Mouse (Mus musculus) lung, embryonic 15.5 days (tissue): ENCODE measurements around the gene Olfr1279. TPM values are rescaled to one million over a fixed set of nuclear protein-coding genes. Genes with fewer than 3 reads are reported as not detected.
"Not testable (repeated sequence)": the region's sequence is repeated elsewhere in the genome, so short reads cannot be mapped to it uniquely, and the experiment has no call there.

Experiments used
- ATAC-seq: fragments of 200-750 bp; cut with Nextera tagmentation; 2 replicates; pipeline ENCODE4 v1.8.0; 2017; ENCODE audit warnings: moderate number of reproducible peaks, borderline replicate concordance; ENCODE audit not compliant: low FRiP score, low TSS enrichment; ENCODE audit errors: extremely low read depth
- H3K27ac ChIP-seq: fragments of 300-500 bp; sonication (generic); 2 replicates; pipeline ENCODE4 v1.5.1; 2015; ENCODE audit warnings: moderate library complexity, mild to moderate bottlenecking, inconsistent platforms
- H3K27me3 ChIP-seq: fragments of 300-500 bp; sonication (generic); 2 replicates; pipeline ENCODE4 v1.6.1; 2015; ENCODE audit warnings: inconsistent platforms
- H3K36me3 ChIP-seq: fragments of 300-500 bp; sonication (generic); 2 replicates; pipeline ENCODE4 v1.6.1; 2015; ENCODE audit warnings: inconsistent platforms
- H3K4me1 ChIP-seq: fragments of 300-500 bp; sonication (generic); 2 replicates; pipeline ENCODE4 v1.6.1; 2015; ENCODE audit warnings: inconsistent platforms
- H3K4me2 ChIP-seq: fragments of 300-500 bp; sonication (generic); 2 replicates; pipeline ENCODE4 v1.6.1; 2015; ENCODE audit warnings: inconsistent platforms, mild to moderate bottlenecking, moderate library complexity
- H3K4me3 ChIP-seq: fragments of 300-500 bp; sonication (generic); 2 replicates; pipeline ENCODE4 v1.5.1; 2015; ENCODE audit warnings: mild to moderate bottlenecking, inconsistent platforms
- H3K9ac ChIP-seq: fragments of 300-500 bp; sonication (generic); 2 replicates; pipeline ENCODE4 v1.6.1; 2015; ENCODE audit warnings: inconsistent platforms
- H3K9me3 ChIP-seq: fragments of 300-500 bp; sonication (generic); 2 replicates; pipeline ENCODE4 v1.6.1; 2016; ENCODE audit warnings: inconsistent platforms
- WGBS: fragments of 180-500 bp; shearing (Covaris S2); methylation state at CpG from one replicate; pipeline ENCODE4 v1.1.7; 2015; 5-methylcytosine and 5-hydroxymethylcytosine counted together
- polyA plus RNA-seq: library from polyadenylated mRNA; unstranded; fragments of >200 nt; fragmentation: Nextera tagmentation; extraction: Ambion mirVana; gene quantifications from 2 replicates; pipeline ENCODE4 v1.2.1, GENCODE M21; 2015

The Olfr1279 gene
- polyA plus RNA-seq = not detected in 2 replicates

DNA sequence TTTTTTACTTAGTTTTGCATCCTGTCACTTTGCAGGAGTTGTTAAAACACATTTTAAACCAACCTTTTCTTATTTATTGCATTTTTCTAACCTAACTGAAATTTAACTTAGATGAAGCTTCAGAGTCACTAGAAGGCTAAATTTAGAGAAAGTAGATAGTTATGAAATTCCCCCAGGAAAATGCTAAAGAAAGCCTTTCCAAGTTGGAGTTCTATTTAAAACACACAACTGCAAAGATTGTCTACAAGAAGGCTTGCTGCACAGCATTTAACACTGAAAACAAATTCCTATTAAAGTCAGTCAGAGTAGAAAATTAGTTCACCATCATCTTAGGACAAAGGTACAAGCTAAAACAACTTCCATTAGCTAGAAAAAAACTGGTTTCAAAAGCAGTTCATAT lies at the start of gene Olfr1279:
Gene Olfr1279, plus strand, starts transcription at position 262 of the 400 bp plus-strand sequence.
- H3K9me3 ChIP-seq = no peaks in the 10 kb centered on the region
- no peaks in the 10 kb centered on the region for H3K27me3 ChIP-seq
- H3K27ac ChIP-seq = no peak within 1 kb of the TSS
- no peak for ATAC-seq
- H3K4me3 ChIP-seq = no peak within 1 kb of the TSS
- no peak within 1 kb of the TSS for H3K9ac ChIP-seq
- no peak within 1 kb of the TSS for H3K4me2 ChIP-seq
- H3K4me1 ChIP-seq = no peaks in the 10 kb centered on the region
- H3K36me3 ChIP-seq = no peaks in the 10 kb centered on the region

DNA sequence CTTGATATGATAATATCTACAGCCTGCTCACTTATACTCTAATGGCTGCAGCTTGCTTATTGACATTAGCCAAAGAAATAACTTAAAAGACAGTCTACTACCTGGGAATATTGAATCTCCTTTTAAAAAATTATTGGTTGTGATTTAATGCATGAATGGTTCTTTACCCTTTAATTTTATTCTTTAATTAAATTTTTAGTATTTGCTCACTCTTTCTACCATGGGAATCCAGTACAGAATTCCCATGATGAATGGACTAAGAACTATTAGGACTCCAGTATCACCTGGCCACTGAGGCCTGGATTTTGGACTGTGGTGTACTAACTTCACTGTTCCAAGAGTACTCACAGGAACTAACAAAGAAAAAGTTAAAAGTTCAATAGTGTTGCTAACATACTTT lies 46.2 kb upstream of the Olfr1279 start, which contains the start of gene Olfr1276:
Gene Olfr1276, plus strand, starts transcription at position 301 of the 400 bp plus-strand sequence.
- H3K9me3 ChIP-seq = no peaks in the 10 kb centered on the region
- no peak within 1 kb of the TSS for H3K4me2 ChIP-seq
- ATAC-seq = no peak
- H3K9ac ChIP-seq = no peak within 1 kb of the TSS
- H3K4me1 ChIP-seq = no peaks in the 10 kb centered on the region
- no peaks in the 10 kb centered on the region for H3K36me3 ChIP-seq
- no peaks in the 10 kb centered on the region for H3K27me3 ChIP-seq
- no peak within 1 kb of the TSS for H3K27ac ChIP-seq
- no peak within 1 kb of the TSS for H3K4me3 ChIP-seq

DNA sequence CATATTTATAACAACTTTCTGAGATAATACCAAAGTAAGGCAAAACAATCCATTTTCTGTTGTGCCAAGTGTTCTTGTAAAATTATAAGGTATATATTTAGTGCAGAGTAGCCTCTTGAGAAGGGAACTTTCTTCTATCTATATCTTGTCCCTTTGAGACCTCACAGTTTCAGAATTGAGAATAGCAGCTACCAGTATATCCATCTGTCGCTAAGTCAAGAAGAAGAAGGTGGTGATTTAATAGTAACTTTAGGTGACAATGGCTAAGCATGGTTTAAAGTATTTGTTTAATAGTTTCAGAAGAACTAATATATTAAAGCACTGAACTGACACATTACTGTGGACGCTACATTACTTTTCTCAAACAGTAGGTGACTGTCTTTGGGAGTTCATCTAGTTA lies 26.4 kb upstream of the Olfr1279 start, which contains the start of gene Olfr1277:
Gene Olfr1277, minus strand, starts transcription at position 101 of the 400 bp plus-strand sequence.
- Histone ChIP-seq H3K4me3 (no peak within 1 kb of the TSS), H3K27ac (no peak within 1 kb of the TSS), H3K36me3 (no peaks in the 10 kb centered on the region), H3K4me2 (no peak within 1 kb of the TSS), H3K27me3 (no peaks in the 10 kb centered on the region), H3K9me3 (no peaks in the 10 kb centered on the region), H3K4me1 (no peaks in the 10 kb centered on the region), H3K9ac (no peak within 1 kb of the TSS)
- no peak for ATAC-seq
- 76% methylated on average over 2 of the region's 2 CpGs for WGBS

DNA sequence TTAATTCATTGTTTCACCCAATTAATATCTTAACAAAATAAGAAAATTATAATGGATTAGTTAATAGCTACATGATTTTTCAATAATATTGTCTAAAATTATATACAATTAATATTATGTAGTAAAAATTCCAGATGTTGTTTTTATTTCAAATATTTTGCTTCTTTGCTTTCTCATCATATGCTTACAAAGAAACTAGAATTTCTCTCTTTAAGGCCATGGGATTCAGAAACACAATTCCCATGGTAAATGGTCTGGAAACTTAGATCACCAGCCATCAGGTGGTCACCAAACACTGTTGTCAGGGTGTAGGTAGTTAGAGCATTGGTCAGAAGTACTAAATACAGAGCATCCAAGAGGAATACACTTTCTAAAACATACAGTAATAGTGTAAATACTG lies 10.6 kb upstream of the Olfr1279 start, which contains the start of gene Olfr1278:
Gene Olfr1278, plus strand, starts transcription at position 301 of the 400 bp plus-strand sequence.
- no peaks in the 10 kb centered on the region for H3K36me3 ChIP-seq
- no peak for ATAC-seq
- no peaks in the 10 kb centered on the region for H3K27me3 ChIP-seq
- no peak within 1 kb of the TSS for H3K4me3 ChIP-seq
- H3K4me1 ChIP-seq = no peaks in the 10 kb centered on the region
- H3K27ac ChIP-seq = no peak within 1 kb of the TSS
- H3K9me3 ChIP-seq = no peaks in the 10 kb centered on the region
- H3K4me2 ChIP-seq = no peak within 1 kb of the TSS
- H3K9ac ChIP-seq = no peak within 1 kb of the TSS

DNA sequence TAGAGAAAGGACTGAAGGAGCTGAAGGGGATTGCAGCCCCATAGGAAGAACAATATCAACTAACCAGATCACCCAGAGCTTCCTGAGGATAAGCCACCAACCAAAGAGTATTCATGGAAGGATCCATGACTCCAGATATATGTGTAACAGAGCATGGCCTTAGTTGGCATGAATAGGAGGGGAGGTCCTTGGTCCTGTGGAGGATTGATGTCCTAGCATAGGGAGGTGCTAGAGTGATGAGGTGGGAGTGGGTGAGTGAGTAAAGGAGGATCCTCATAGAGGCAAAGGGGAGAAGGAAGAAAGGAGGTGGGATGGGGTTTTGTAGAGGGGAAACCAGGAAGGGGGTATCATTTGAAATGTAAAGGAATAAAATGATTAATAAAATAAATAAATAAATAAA lies 1.9 kb upstream of the Olfr1279 start:
- Histone ChIP-seq H3K27ac (no peak overlapping the region), H3K4me2 (no peak overlapping the region), H3K9ac (no peak overlapping the region), H3K27me3 (no peaks in the 10 kb centered on the region), H3K9me3 (no peaks in the 10 kb centered on the region), H3K4me3 (no peak overlapping the region), H3K4me1 (no peaks in the 10 kb centered on the region), H3K36me3 (no peaks in the 10 kb centered on the region)
- ATAC-seq = no peak

DNA sequence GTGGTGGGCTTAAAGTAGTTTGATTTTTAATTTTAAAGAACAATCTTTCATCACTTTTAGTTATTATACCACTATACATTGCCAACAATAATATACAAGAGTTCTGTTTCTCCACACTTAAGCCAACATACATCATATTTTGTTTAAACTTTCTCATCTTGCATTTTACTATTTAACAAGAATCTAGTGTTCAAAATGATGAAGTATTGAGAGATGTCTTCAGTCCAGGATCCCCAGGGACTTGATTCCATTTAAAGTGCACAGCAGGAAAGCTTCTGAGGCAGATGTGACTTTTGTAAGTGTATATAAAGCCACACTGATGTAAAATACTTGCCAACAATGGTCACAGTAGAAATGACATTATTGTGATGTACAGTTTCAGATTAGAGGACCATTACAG lies 13.3 kb downstream of the Olfr1279 start, which contains the start of gene Olfr1280:
Gene Olfr1280, plus strand, starts transcription at position 301 of the 400 bp plus-strand sequence.
- no peak for ATAC-seq
- H3K27ac ChIP-seq = no peak within 1 kb of the TSS

DNA sequence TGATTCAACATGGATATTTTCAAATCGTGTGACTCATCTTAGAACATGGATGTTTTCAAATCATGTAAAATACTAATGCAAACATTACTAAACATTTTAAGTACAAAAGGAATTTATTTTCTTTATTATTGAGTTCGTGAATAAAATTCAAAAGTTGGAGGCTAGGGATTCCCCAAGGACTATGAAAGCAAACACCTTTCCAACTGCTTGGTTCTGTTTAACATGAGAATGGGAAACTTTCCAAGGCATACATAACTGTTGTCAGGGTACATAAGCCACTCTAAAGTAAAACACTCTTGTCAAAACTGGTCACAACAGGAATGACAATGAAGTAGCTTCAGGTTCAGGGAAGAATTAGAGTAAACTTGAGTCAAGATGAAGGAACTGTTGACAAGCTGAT lies 25.8 kb downstream of the Olfr1279 start, which contains the start of gene Olfr1281:
Gene Olfr1281, plus strand, starts transcription at position 301 of the 400 bp plus-strand sequence.
- H3K4me2 ChIP-seq = no peak within 1 kb of the TSS
- ATAC-seq = no peak
- no peaks in the 10 kb centered on the region for H3K4me1 ChIP-seq
- H3K9me3 ChIP-seq = no peaks in the 10 kb centered on the region
- no peak within 1 kb of the TSS for H3K9ac ChIP-seq
- H3K36me3 ChIP-seq = no peaks in the 10 kb centered on the region
- 67% methylated on average over 2 of the region's 2 CpGs for WGBS
- no peak within 1 kb of the TSS for H3K4me3 ChIP-seq
- no peak within 1 kb of the TSS for H3K27ac ChIP-seq
- H3K27me3 ChIP-seq = no peaks in the 10 kb centered on the region

More for the DNA sequence above, 13.3 kb downstream of the Olfr1279 start, which contains the start of gene Olfr1280:
- Histone ChIP-seq H3K4me1 (no peaks in the 10 kb centered on the region), H3K27me3 (no peaks in the 10 kb centered on the region), H3K4me2 (no peak within 1 kb of the TSS), H3K9me3 (no peaks in the 10 kb centered on the region), H3K36me3 (no peaks in the 10 kb centered on the region), H3K4me3 (no peak within 1 kb of the TSS), H3K9ac (no peak within 1 kb of the TSS)

DNA sequence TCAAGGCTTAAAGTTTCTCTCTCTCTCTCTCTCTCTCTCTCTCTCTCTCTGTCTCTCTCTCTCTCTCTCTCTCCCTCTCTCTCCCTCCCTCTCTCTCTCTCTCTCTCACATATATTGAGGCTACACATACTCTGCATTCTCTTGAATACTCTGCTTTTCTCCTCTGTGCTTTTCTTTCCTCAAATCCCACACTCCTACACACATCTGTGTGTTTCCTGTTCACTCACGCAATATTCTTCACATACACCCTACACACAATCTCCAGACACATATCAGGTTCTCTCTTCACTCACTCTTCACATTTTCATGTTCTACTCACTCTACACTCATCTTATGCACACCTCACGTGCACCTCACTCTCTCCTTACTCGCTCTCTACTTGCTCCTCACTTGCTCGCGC lies 33.3 kb downstream of the Olfr1279 start:
- WGBS = 80% methylated on average over 5 of the region's 5 CpGs
- not testable (repeated sequence) for ATAC-seq, H3K27me3 ChIP-seq, H3K9me3 ChIP-seq, H3K9ac ChIP-seq, H3K36me3 ChIP-seq, H3K4me3 ChIP-seq, H3K27ac ChIP-seq, H3K4me1 ChIP-seq, H3K4me2 ChIP-seq

DNA sequence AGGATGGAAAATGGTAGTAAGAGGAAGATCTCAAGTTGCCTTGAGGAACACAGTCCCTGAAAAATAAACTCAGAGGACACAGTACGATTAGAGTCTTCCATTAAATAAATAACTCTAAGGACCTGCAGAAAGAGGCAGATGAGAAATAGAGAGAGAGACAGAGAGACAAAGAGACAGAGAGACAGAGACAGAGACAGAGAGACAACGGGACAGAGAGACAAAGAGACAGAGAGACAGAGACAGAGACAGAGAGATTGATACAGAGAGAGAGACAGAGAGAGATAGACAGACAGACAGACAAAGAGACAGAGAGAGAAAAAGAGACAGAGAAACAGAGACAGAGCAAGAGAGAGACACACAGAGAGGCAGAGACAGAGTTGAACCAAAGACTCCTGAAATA lies 35.5 kb downstream of the Olfr1279 start, which contains the start of gene Olfr1282:
Gene Olfr1282, minus strand, starts transcription at position 101 of the 400 bp plus-strand sequence.
- no peak within 1 kb of the TSS for H3K4me3 ChIP-seq
- no peak within 1 kb of the TSS for H3K9ac ChIP-seq
- H3K27ac ChIP-seq = no peak within 1 kb of the TSS
- H3K36me3 ChIP-seq = no peaks in the 10 kb centered on the region
- no peak within 1 kb of the TSS for H3K4me2 ChIP-seq
- no peak for ATAC-seq
- 67% methylated on average over 2 of the region's 2 CpGs for WGBS
- no peaks in the 10 kb centered on the region for H3K27me3 ChIP-seq
- no peaks in the 10 kb centered on the region for H3K9me3 ChIP-seq
- H3K4me1 ChIP-seq = no peaks in the 10 kb centered on the region

Other genes starting within 250 kb of the Olfr1279 start
- not detected in 2 replicates for gene Gm13941, start 194.7 kb upstream of the Olfr1279 start, polyA plus RNA-seq
- gene Gm15130, start 147.7 kb upstream of the Olfr1279 start, polyA plus RNA-seq = not detected in 2 replicates
- gene 4930430A15Rik, start 71.0 kb upstream of the Olfr1279 start, polyA plus RNA-seq = not detected in 2 replicates
- not detected in 2 replicates for gene Olfr1275, start 65.3 kb upstream of the Olfr1279 start, polyA plus RNA-seq
- gene Olfr1276, start 46.1 kb upstream of the Olfr1279 start, polyA plus RNA-seq = not detected in 2 replicates
- gene Olfr1277, start 26.5 kb upstream of the Olfr1279 start, polyA plus RNA-seq = not detected in 2 replicates
- gene Olfr1278, start 10.5 kb upstream of the Olfr1279 start, polyA plus RNA-seq = not detected in 2 replicates
- not detected in 2 replicates for gene Olfr1280, start 13.4 kb downstream of the Olfr1279 start, polyA plus RNA-seq
- gene Olfr1281, start 25.9 kb downstream of the Olfr1279 start, polyA plus RNA-seq = not detected in 2 replicates
- not detected in 2 replicates for gene Olfr1282, start 35.4 kb downstream of the Olfr1279 start, polyA plus RNA-seq
- gene Olfr1283, start 66.2 kb downstream of the Olfr1279 start, polyA plus RNA-seq = not detected in 2 replicates
- not detected in 2 replicates for gene Olfr1284, start 74.9 kb downstream of the Olfr1279 start, polyA plus RNA-seq
- not detected in 2 replicates for gene Olfr1286, start 122.5 kb downstream of the Olfr1279 start, polyA plus RNA-seq
- not detected in 2 replicates for gene Olfr1287, start 148.5 kb downstream of the Olfr1279 start, polyA plus RNA-seq
- gene Olfr1288, start 173.5 kb downstream of the Olfr1279 start, polyA plus RNA-seq = not detected in 2 replicates
- gene Olfr1289, start 180.2 kb downstream of the Olfr1279 start, polyA plus RNA-seq = not detected in 2 replicates
- not detected in 2 replicates for gene Olfr1290, start 193.2 kb downstream of the Olfr1279 start, polyA plus RNA-seq
- not detected in 2 replicates for gene Olfr1291-ps1, start 196.5 kb downstream of the Olfr1279 start, polyA plus RNA-seq
- gene Olfr1293-ps, start 224.6 kb downstream of the Olfr1279 start, polyA plus RNA-seq = not detected in 2 replicates
- not detected in 2 replicates for gene Olfr1294, start 239.7 kb downstream of the Olfr1279 start, polyA plus RNA-seq